Mouse (Mus musculus): ENCODE data around the gene Pbxip1. TPM values are rescaled to one million over a fixed set of nuclear protein-coding genes. Genes with fewer than 3 reads are reported as not detected.
A peak's percentile ranks its signal among the peaks of the same experiment; 100 is the strongest.

Gene Pbxip1
- polyA plus RNA-seq, 1 experiment from 2014 or later = 20.1 TPM

GRCm38 (mm10) chr3:89479055-89479454 is 42.5 kb downstream of the Pbxip1 start:
- Histone ChIP-seq H3K9me3 (no peaks in the 10 kb centered on the region), H3K27me3 (replicated peaks; ENCODE audit: low read depth, poor library complexity, severe bottlenecking) (no peaks in the 10 kb centered on the region), H3K4me1 (no peaks in the 10 kb centered on the region), H3K4me3 (no peak overlapping the region), H3K27ac (replicated peaks) (no peak overlapping the region), H3K36me3 (replicated peaks) (no peaks in the 10 kb centered on the region)
- WGBS = 82% methylated on average over 6 of the region's 6 CpGs
- no peak for DNase-seq (ENCODE audit: low spot score)

- Histone ChIP-seq H3K36me3 (replicated peaks) (no peaks in the 10 kb centered on the region), H3K27me3 (replicated peaks; ENCODE audit: low read depth, poor library complexity, severe bottlenecking) (peaks cover 8% of the 10 kb centered on the region; the same call in 1 of the 2 replicates)
- peak; percentile 29 for DNase-seq (ENCODE audit: low spot score)
Measured at GRCm38 (mm10) chr3:89481488-89481887, 45.0 kb downstream of the Pbxip1 start.

GRCm38 (mm10) chr3:89482249-89482648 is 45.7 kb downstream of the Pbxip1 start:
- DNase-seq (ENCODE audit: low spot score) = no peak
- WGBS = 88% methylated on average over 5 of the region's 5 CpGs

More at GRCm38 (mm10) chr3:89481488-89481887, 45.0 kb downstream of the Pbxip1 start:
- Histone ChIP-seq H3K9me3 (no peaks in the 10 kb centered on the region), H3K4me1 (peaks cover 4% of the 10 kb centered on the region), H3K4me3 (no peak overlapping the region), H3K27ac (replicated peaks) (no peak overlapping the region)
- 40% methylated on average over 2 of the region's 2 CpGs for WGBS

GRCm38 (mm10) chr3:89484766-89485524 is 48.4 kb downstream of the Pbxip1 start:
- peak; percentile 87 for DNase-seq (ENCODE audit: low spot score)

More at GRCm38 (mm10) chr3:89482249-89482648, 45.7 kb downstream of the Pbxip1 start:
- Histone ChIP-seq H3K27me3 (replicated peaks; ENCODE audit: low read depth, poor library complexity, severe bottlenecking) (peaks cover 13% of the 10 kb centered on the region; the same call in 1 of the 2 replicates), H3K27ac (replicated peaks) (no peak overlapping the region; the same call in 1 of the 2 replicates), H3K4me1 (peaks cover 4% of the 10 kb centered on the region), H3K4me3 (no peak overlapping the region), H3K9me3 (no peaks in the 10 kb centered on the region), H3K36me3 (replicated peaks) (no peaks in the 10 kb centered on the region)

GRCm38 (mm10) chr3:89486111-89486510 is 49.6 kb downstream of the Pbxip1 start:
- peaks cover 16% of the 10 kb centered on the region; the same call in 1 of the 2 replicates for H3K27me3 ChIP-seq (replicated peaks; ENCODE audit: low read depth, poor library complexity, severe bottlenecking)
- no peaks in the 10 kb centered on the region for H3K9me3 ChIP-seq
- H3K4me3 ChIP-seq = no peak overlapping the region
- no peak for DNase-seq (ENCODE audit: low spot score)
- peaks cover 4% of the 10 kb centered on the region for H3K4me1 ChIP-seq
- no peak overlapping the region for H3K27ac ChIP-seq (replicated peaks)
- WGBS = 87% methylated on average over 8 of the region's 8 CpGs
- no peaks in the 10 kb centered on the region for H3K36me3 ChIP-seq (replicated peaks)

More at GRCm38 (mm10) chr3:89484766-89485524, 48.4 kb downstream of the Pbxip1 start:
- Histone ChIP-seq H3K4me1 (peaks cover 4% of the 10 kb centered on the region), H3K27me3 (replicated peaks; ENCODE audit: low read depth, poor library complexity, severe bottlenecking) (peaks cover 16% of the 10 kb centered on the region; the same call in 1 of the 2 replicates), H3K36me3 (replicated peaks) (no peaks in the 10 kb centered on the region), H3K4me3 (peak overlapping the region; percentile 28; the same call in 1 of the 2 replicates), H3K9me3 (no peaks in the 10 kb centered on the region), H3K27ac (replicated peaks) (no peak overlapping the region)
- WGBS = 22% methylated on average over 24 of the region's 24 CpGs

- WGBS = 71% methylated on average over 20 of the region's 20 CpGs
- DNase-seq (ENCODE audit: low spot score) = no peak
- no peak overlapping the region for H3K27ac ChIP-seq (replicated peaks)
Measured at GRCm38 (mm10) chr3:89486916-89487702, 50.6 kb downstream of the Pbxip1 start.

GRCm38 (mm10) chr3:89490790-89491189 is 54.3 kb downstream of the Pbxip1 start:
- H3K27ac ChIP-seq (replicated peaks) = no peak overlapping the region
- no peak for DNase-seq (ENCODE audit: low spot score)
- no peaks in the 10 kb centered on the region for H3K36me3 ChIP-seq (replicated peaks)
- H3K4me1 ChIP-seq = peaks cover 11% of the 10 kb centered on the region
- peaks cover 12% of the 10 kb centered on the region; the same call in 1 of the 2 replicates for H3K27me3 ChIP-seq (replicated peaks; ENCODE audit: low read depth, poor library complexity, severe bottlenecking)
- no peak overlapping the region for H3K4me3 ChIP-seq
- H3K9me3 ChIP-seq = no peaks in the 10 kb centered on the region
- 83% methylated on average over 3 of the region's 3 CpGs for WGBS

More at GRCm38 (mm10) chr3:89486916-89487702, 50.6 kb downstream of the Pbxip1 start:
- Histone ChIP-seq H3K9me3 (no peaks in the 10 kb centered on the region), H3K27me3 (replicated peaks; ENCODE audit: low read depth, poor library complexity, severe bottlenecking) (peaks cover 16% of the 10 kb centered on the region; the same call in 1 of the 2 replicates), H3K36me3 (replicated peaks) (no peaks in the 10 kb centered on the region), H3K4me3 (no peak overlapping the region), H3K4me1 (peaks cover 6% of the 10 kb centered on the region)

- H3K27me3 ChIP-seq (replicated peaks; ENCODE audit: low read depth, poor library complexity, severe bottlenecking) = peaks cover 8% of the 10 kb centered on the region; the same call in 1 of the 2 replicates
- H3K4me3 ChIP-seq = no peak overlapping the region
- 83% methylated on average over 5 of the region's 5 CpGs for WGBS
- DNase-seq (ENCODE audit: low spot score) = no peak
- peaks cover 11% of the 10 kb centered on the region for H3K4me1 ChIP-seq
- H3K27ac ChIP-seq (replicated peaks) = no peak overlapping the region
- H3K9me3 ChIP-seq = no peaks in the 10 kb centered on the region
- no peaks in the 10 kb centered on the region for H3K36me3 ChIP-seq (replicated peaks)
Measured at GRCm38 (mm10) chr3:89491559-89491958, 55.1 kb downstream of the Pbxip1 start.

GRCm38 (mm10) chr3:89492701-89493151 is 56.2 kb downstream of the Pbxip1 start:
- Histone ChIP-seq H3K27ac (replicated peaks) (peak overlapping the region; percentile 12; the same call in 1 of the 2 replicates), H3K4me1 (peaks cover 11% of the 10 kb centered on the region), H3K36me3 (replicated peaks) (no peaks in the 10 kb centered on the region), H3K27me3 (replicated peaks; ENCODE audit: low read depth, poor library complexity, severe bottlenecking) (no peaks in the 10 kb centered on the region), H3K4me3 (no peak overlapping the region), H3K9me3 (0 out of 2 replicates have a peak, but pooled peaks cover 3% of the 10 kb centered on the region)
- peak; percentile 32 for DNase-seq (ENCODE audit: low spot score)
- 53% methylated on average over 8 of the region's 8 CpGs for WGBS

GRCm38 (mm10) chr3:89494630-89495029 is 58.1 kb downstream of the Pbxip1 start:
- Histone ChIP-seq H3K36me3 (replicated peaks) (no peaks in the 10 kb centered on the region), H3K27ac (replicated peaks) (no peak overlapping the region), H3K4me1 (peaks cover 11% of the 10 kb centered on the region), H3K27me3 (replicated peaks; ENCODE audit: low read depth, poor library complexity, severe bottlenecking) (no peaks in the 10 kb centered on the region), H3K4me3 (no peak overlapping the region), H3K9me3 (0 out of 2 replicates have a peak, but pooled peaks cover 3% of the 10 kb centered on the region)
- WGBS = 87% methylated on average over 5 of the region's 5 CpGs
- DNase-seq (ENCODE audit: low spot score) = no peak

- DNase-seq (ENCODE audit: low spot score) = no peak
- H3K9me3 ChIP-seq = 0 out of 2 replicates have a peak, but pooled peaks cover 3% of the 10 kb centered on the region
Measured at GRCm38 (mm10) chr3:89496366-89496765, 59.9 kb downstream of the Pbxip1 start.

GRCm38 (mm10) chr3:89499696-89500095 is 63.2 kb downstream of the Pbxip1 start:
- 46% methylated on average over 7 of the region's 7 CpGs for WGBS
- 0 out of 2 replicates have a peak, but pooled peaks cover 3% of the 10 kb centered on the region for H3K9me3 ChIP-seq
- H3K27ac ChIP-seq (replicated peaks) = no peak overlapping the region
- DNase-seq (ENCODE audit: low spot score) = no peak
- no peak overlapping the region for H3K4me3 ChIP-seq
- 0 out of 2 replicates have a peak, but pooled peaks cover 5% of the 10 kb centered on the region for H3K4me1 ChIP-seq
- H3K36me3 ChIP-seq (replicated peaks) = no peaks in the 10 kb centered on the region
- no peaks in the 10 kb centered on the region for H3K27me3 ChIP-seq (replicated peaks; ENCODE audit: low read depth, poor library complexity, severe bottlenecking)

More at GRCm38 (mm10) chr3:89496366-89496765, 59.9 kb downstream of the Pbxip1 start:
- 70% methylated on average over 3 of the region's 3 CpGs for WGBS
- Histone ChIP-seq H3K27ac (replicated peaks) (no peak overlapping the region), H3K4me3 (no peak overlapping the region), H3K27me3 (replicated peaks; ENCODE audit: low read depth, poor library complexity, severe bottlenecking) (no peaks in the 10 kb centered on the region), H3K36me3 (replicated peaks) (no peaks in the 10 kb centered on the region), H3K4me1 (peaks cover 11% of the 10 kb centered on the region)

Measured in embryonic facial prominence, embryonic 10.5 days (tissue).